Mouse (Mus musculus) kidney, adult 11 months (tissue): ENCODE data around the gene Kcnma1.
A peak's percentile ranks its signal among the peaks of the same experiment; 100 is the strongest.

Experiments used
- DNase-seq: peaks from one replicate; pipeline ENCODE4 v3.0.0; 2022

The Kcnma1 gene

DNA sequence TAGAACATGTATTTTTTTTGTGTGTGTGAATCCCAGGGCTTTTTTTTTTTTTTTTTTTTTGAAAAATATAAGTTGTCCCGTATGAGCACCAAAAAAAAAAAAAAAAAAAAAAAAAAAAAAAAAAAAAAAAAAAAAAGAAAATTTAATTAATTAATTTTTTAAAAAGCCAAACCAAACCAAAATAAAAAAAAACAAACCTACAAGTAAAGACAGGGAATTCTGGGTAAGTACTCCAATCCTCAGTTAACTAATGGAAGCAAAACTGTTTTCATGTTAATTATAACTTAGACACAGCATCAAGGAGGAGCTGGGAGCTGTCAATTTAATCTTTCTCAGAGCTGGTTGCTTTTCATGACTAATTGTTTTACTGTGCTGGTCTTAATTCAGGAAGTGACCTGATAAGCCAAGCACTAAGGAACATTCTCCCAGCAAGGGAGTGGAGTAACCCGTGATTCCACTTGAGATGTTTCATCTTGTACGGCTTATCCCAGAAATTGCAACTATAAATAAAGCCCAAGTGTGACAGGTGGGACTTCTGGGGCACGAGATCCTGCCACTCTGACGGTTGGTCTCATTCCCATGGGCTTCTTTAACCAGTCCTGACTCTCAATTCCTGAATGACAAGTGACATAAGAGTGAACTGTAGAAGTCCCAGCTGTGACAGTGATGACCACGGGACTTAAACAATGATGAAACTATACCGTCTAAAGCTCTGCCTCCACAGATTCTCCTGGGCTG is 424.4 kb downstream of the Kcnma1 start:
- no peak for DNase-seq

DNA sequence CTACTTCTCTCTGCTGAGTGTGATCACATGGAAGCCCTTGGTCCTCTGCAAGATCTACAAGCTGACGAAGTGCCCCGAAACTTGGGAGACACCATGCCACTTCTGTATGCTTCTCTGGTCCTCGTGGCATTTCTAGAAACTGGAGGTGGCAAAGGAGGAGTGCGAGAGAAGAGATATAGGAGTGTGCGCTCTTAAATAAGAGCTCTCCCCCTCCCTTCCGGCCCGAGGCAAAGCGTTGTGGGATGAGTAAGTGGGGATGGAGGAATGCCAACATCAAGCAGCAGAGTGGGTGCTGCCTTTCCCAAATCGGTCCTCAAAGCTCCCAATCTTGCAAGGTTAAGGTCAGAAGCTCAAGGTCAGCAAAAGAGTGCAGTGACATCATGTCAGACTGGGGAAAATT is 426.8 kb downstream of the Kcnma1 start:
- DNase-seq = no peak

- peak; percentile 19 for DNase-seq
These were observed 431.1 kb downstream of the Kcnma1 start for GRCm38 (mm10) chr14:23583235-23583634.

DNA sequence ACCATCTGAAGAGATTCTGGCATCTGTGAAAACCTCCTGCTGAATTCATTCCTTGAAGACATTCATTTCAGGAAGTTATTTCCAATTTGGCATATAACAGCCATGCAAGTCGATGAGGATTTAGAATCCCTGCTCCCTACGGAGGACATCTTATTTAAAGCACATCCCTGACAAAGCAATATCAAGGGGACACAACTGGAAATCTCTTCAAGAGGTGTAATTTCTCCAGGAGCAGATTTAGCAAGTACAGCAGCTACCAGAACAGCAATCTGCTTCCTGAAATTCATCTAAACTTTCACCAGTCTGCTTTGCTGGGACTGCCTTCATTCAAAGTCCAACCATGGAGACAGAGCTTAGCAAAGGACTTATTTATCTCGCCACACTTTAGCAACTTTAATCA is 433.0 kb downstream of the Kcnma1 start:
- no peak for DNase-seq

GRCm38 (mm10) chr14:23575951-23576350 is 438.3 kb downstream of the Kcnma1 start:
- DNase-seq = no peak

- no peak for DNase-seq
These were observed 440.2 kb downstream of the Kcnma1 start for GRCm38 (mm10) chr14:23574136-23574535.

DNA sequence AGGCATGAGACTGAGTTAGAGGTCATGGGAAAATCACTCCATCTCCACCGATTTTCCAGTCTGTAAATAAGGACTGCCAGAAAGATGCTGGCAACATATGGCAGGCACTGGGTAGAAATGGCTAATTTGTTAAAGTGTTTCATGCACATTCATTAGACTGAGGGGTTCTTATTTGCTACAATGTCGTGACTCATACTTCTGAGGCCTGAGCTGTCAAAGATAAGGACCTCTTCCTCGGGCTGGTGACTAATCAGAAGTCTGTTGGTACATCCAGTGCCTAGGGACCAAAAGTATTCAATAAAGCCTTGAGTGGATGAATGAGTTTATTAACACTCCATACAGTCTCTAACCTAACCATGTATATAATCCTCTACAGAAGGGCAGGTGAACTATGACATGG is 440.9 kb downstream of the Kcnma1 start:
- DNase-seq = no peak

DNA sequence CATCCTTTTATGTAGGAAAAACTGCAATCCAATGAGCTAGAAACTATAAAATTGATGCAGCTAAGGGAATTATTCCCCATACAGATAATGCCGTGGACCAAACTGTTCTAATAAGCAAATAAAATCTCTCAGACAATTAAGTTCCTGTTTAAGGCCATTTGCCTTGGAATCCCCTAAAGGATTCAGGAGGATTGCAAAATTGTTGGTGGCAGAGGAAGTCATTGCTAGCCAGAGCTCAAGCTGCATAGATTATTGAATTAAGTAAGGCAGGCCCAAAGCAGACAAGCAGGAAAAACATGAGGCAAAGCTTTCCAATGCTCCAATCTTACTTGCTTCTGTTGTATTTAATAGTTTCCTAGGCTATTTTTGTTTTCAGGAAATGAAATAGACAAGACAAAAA is 441.5 kb downstream of the Kcnma1 start:
- DNase-seq = no peak

DNA sequence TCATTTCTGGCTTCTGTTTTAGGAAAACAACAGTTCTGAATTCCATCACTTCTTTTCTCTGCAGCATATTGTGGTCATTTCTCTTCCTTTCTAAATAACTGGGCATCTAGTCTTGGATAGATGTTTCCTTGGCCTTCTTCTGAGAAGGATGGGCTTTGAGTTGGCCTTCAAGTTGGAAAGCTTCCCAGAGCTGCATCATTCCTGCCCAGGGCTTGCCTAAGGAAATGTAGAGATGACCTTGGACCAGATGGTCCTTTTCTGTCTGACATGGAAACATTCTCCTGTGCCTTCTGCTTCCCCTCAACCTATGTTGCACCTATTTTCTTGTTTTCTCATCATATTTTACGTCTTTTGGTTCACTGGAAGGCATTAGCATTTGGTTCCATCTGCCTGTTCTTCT is 444.0 kb downstream of the Kcnma1 start:
- DNase-seq = no peak

DNA sequence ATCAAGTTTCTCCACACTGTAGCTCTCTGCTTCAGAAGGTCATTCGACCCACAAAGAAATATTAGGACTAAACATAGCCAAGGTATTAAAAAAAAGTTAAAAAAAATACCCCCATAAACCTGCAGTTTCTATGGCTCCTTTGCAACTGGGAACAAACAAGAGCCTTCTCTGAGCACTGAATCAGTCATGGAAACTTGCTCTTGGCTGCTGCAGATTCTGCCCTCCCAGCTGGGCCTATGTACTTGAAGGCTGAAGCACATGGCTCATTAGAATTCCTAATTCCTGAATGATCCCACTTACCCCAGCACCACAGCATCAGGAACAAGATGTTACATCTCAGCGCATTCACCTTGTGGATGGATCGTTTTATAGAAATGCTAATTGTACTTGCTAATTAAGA is 448.4 kb downstream of the Kcnma1 start:
- no peak for DNase-seq

DNA sequence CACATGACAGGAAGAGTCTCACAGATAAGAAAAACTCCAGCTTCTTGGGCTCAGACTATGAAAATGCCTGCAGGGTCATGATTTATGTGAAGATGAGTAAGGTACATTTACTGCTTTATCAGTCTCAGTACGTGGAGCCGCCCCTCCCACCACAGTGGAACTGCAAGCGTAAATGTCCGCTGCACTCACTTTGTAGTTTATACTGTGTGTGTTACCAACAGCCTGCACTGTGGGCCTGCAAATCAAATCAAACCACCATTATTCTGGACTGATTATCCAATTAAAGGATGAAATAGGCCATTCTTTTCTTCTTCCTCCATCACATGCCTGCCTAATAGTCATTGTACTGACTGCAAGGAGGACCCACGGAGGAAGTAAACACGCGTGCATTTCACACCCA is 449.8 kb downstream of the Kcnma1 start:
- DNase-seq = no peak

DNA sequence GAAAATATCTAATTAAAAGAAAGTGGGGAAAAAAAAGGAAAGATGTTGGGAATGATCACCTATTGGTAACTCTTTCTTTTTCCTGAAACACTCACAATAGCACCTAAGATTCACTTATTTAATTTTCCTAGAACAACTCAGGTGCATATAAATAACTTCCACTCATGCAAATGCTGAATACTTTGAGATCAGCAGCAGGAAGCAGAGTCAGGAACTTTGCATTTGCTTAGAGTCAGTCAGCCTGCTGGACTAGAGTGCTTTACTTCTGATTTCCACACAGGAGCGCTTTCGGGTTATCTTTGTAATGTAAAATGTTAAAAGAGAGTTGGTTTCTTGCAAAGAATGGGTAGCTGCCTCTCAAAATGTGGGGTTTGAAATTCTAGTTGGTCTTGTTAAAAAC is 451.1 kb downstream of the Kcnma1 start:
- DNase-seq = no peak

- DNase-seq = no peak
These were observed 458.6 kb downstream of the Kcnma1 start for GRCm38 (mm10) chr14:23555647-23556046.

- DNase-seq = no peak
These were observed 461.9 kb downstream of the Kcnma1 start for GRCm38 (mm10) chr14:23552252-23552974.

- DNase-seq = no peak
These were observed 463.8 kb downstream of the Kcnma1 start for GRCm38 (mm10) chr14:23550467-23550866.

GRCm38 (mm10) chr14:23542131-23542530 is 472.2 kb downstream of the Kcnma1 start:
- no peak for DNase-seq

DNA sequence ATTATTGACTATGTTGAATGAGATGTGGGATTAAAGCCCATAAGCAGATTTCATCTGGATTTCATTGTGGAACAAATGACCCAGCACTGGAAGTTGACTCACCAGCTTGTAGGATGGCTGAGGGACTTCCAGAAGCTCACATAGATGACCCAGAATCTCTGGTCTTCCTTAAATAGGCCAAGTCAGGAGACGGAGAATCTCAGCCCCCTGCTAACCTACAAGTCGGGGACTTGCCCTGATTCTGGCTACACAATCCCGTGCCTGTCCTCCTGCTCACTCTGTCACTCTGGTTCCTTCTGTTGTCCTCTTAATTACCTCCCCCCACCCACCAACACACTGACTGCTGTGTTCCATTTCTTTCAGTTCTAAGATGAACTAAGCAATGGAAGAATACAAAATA is 474.7 kb downstream of the Kcnma1 start:
- DNase-seq = no peak

GRCm38 (mm10) chr14:23533346-23533745 is 480.9 kb downstream of the Kcnma1 start:
- DNase-seq = no peak

GRCm38 (mm10) chr14:23531735-23532525 is 482.4 kb downstream of the Kcnma1 start:
- DNase-seq = no peak

DNA sequence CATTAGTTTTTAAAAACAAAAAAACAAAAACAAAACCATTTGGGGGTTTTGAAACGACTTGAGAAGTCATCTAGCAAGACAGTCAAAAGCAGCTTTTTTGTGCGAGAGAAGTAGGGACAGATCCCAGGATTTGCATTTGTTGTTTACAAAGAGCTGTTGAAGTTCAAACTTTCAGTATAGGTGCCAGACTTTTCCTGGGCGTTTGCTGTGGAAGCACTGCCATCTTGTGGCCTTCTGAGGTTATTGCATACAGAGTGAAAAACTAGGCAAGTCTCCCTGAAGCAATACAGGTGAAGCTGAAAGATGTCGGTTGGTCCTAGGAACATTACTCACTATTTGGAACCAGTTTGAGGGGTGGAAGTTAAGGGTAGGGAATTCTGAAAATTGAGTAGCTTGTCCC is 484.6 kb downstream of the Kcnma1 start:
- peak; percentile 22 for DNase-seq

DNA sequence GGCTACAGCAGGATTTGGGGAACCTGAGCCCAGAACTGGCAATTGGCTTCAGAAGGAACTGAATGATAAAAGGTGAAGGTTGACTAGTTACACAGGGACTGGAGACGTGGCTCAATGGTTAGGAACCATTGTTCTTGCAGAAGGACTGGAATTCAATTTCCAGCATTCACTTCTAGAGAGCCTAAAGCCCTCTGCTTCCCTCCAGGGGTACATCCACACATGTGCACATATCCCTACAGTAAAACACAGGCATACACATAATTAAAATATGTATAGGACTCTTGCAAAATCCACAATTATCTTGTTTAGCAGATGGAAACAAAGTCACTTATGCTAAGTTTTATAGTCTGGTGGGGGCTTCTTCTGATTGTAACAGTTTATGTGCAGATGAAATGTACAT is 485.1 kb downstream of the Kcnma1 start:
- DNase-seq = no peak

GRCm38 (mm10) chr14:23525910-23526309 is 488.4 kb downstream of the Kcnma1 start:
- no peak for DNase-seq

DNA sequence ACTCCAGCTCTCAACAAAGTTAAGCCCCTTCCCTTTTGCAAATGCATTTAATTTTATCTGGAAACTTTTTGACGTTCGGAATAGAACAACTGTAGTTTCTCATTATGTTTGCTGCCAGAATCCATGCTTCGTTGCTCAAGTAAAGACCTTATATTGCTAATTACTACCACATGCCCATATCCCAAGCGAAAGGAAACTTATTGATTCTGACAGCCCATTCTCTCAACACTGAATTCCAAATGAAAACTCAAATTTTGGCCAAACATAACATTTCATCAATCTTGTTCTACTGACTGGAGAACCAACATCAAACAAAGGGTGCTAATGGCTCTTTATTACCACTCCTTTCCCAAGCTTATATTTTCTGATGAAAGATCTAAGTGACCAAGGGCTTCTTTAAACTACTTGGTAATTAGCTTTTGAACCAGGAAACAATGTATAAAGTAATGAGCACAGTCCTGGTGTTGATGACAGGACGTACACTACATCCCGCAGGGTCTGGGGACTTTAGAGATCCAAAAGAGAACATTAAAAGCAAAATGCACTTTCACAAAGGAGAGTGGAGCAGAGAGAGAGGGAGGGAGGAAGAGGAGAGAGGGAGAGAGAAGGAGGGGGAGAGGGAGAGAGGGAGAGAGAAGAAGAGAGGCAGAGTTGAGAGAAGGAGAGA is 490.3 kb downstream of the Kcnma1 start:
- no peak for DNase-seq
